Comparison of ENCODE assay signal across 8 mouse cellular contexts in genomic region chr7:126648486-126648885, GRCm38 (mm10). TPM values are rescaled to one million over a fixed set of nuclear protein-coding genes. Genes with fewer than 3 reads are reported as not detected.
DNase-seq lines count a peak whose midpoint lies in the region; ATAC-seq and TF ChIP-seq lines count a peak whose summit lies in the region.

No protein-coding gene starts in this region.

- peak overlapping the region; percentile 74 for H3K4me2 ChIP-seq in limb, embryonic 12.5 days
- H3K4me2 ChIP-seq in neural tube, embryonic 15.5 days, result peak overlapping the region; percentile 79

- TF ChIP-seq CTCF in testis, adult 2 months (IDR thresholded peaks at IDR 0.05; ENCODE audit: control insufficient read depth, insufficient read depth, insufficient replicate concordance, low read depth, low read length), result no peak

- no peak overlapping the region for H3K27ac ChIP-seq in testis, adult 2 months (ENCODE audit: control insufficient read depth, insufficient read depth, low read depth, low read length)
- no peak overlapping the region for H3K27ac ChIP-seq in limb, embryonic 12.5 days
- peak overlapping the region; percentile 96 for H3K27ac ChIP-seq in neural tube, embryonic 15.5 days (replicated peaks)

- 86% methylated on average over 4 of the region's 4 CpGs for WGBS in limb, embryonic 12.5 days
- 83% methylated on average over 4 of the region's 4 CpGs for WGBS in neural tube, embryonic 15.5 days

- ATAC-seq in cerebellum, adult (ENCODE audit: insufficient number of reproducible peaks, low FRiP score, low TSS enrichment), result no peak; the same call in 1 of the 2 replicates
- no peak for ATAC-seq in limb, embryonic 12.5 days (ENCODE audit: insufficient number of reproducible peaks, insufficient read depth, low FRiP score, low TSS enrichment, low read depth)
- ATAC-seq in neural tube, embryonic 15.5 days (ENCODE audit: low FRiP score), result no peak

- DNase-seq in cerebellum, adult 11-12 months, result peak; percentile 43
- DNase-seq in testis, postnatal 14 days (ENCODE audit: low spot score), result no peak
- no peak for DNase-seq in left cerebral cortex, postnatal 36 days (ENCODE audit: low spot score in 2 of 2)
- no peak for DNase-seq in gastrocnemius, postnatal 36 days

- peak overlapping the region; percentile 60 for H3K4me3 ChIP-seq in testis, adult 2 months (ENCODE audit: control insufficient read depth, low read depth, low read length)
- peak overlapping the region; percentile 56; the same call in 1 of the 2 replicates for H3K4me3 ChIP-seq in limb, embryonic 12.5 days (replicated peaks)
- H3K4me3 ChIP-seq in neural tube, embryonic 15.5 days (replicated peaks), result peak overlapping the region; percentile 60

- H3K9me3 ChIP-seq in limb, embryonic 12.5 days, result no peaks in the 10 kb centered on the region
- H3K9me3 ChIP-seq in neural tube, embryonic 15.5 days (replicated peaks), result no peaks in the 10 kb centered on the region

- intact Hi-C loops in left cerebral cortex, postnatal 36 days (cut with DNase I), result loop anchor here (2.0 kb wide), 1 partner anchor 46 kb away; the partner anchor contains the start of genes Bola2 and Slx1b
- intact Hi-C loops in gastrocnemius, postnatal 36 days (cut with DNase I), result no loop called here

- TF ChIP-seq POLR2A in testis, adult 2 months (IDR thresholded peaks at IDR 0.05; ENCODE audit: control insufficient read depth, low read depth, low read length), result no peak

- no peaks in the 10 kb centered on the region for H3K36me3 ChIP-seq in testis, adult 2 months (ENCODE audit: control insufficient read depth, insufficient read depth, low read length)
- H3K36me3 ChIP-seq in limb, embryonic 12.5 days, result no peaks in the 10 kb centered on the region
- no peaks in the 10 kb centered on the region for H3K36me3 ChIP-seq in neural tube, embryonic 15.5 days

- no peaks in the 10 kb centered on the region; the same call in 1 of the 2 replicates for H3K4me1 ChIP-seq in testis, adult 2 months (ENCODE audit: control insufficient read depth, insufficient read depth, low read length)
- 0 out of 2 replicates have a peak, but pooled peaks cover 10% of the 10 kb centered on the region for H3K4me1 ChIP-seq in limb, embryonic 12.5 days (replicated peaks)
- peaks cover 21% of the 10 kb centered on the region for H3K4me1 ChIP-seq in neural tube, embryonic 15.5 days

- H3K27me3 ChIP-seq in testis, adult 2 months (ENCODE audit: control insufficient read depth, insufficient read depth, low read length), result no peaks in the 10 kb centered on the region
- H3K27me3 ChIP-seq in limb, embryonic 12.5 days, result no peaks in the 10 kb centered on the region
- H3K27me3 ChIP-seq in neural tube, embryonic 15.5 days (replicated peaks), result no peaks in the 10 kb centered on the region

- H3K9ac ChIP-seq in limb, embryonic 12.5 days (replicated peaks), result no peak overlapping the region
- H3K9ac ChIP-seq in neural tube, embryonic 15.5 days (replicated peaks), result no peak overlapping the region

RNA-seq across cellular contexts. Expression of gene Sgf29, which starts 0.6 kb away (rescaled TPM):
- polyA plus RNA-seq in testis, adult 2 months (2012; rRNA removed), result 405 and 485 TPM in 2 replicates
- 47.7 and 49.1 TPM in 2 replicates for polyA plus RNA-seq in limb, embryonic 12.5 days (2016; fragmentation: Nextera tagmentation; extraction: Ambion mirVana)
- 53.2 and 64.5 TPM in 2 replicates for polyA plus RNA-seq in neural tube, embryonic 15.5 days (2015; fragmentation: Nextera tagmentation; extraction: Ambion mirVana)
- total RNA-seq in left cerebral cortex, postnatal 36 days (2021), result 10 to 100 TPM; 27.2 to 38.4 TPM
- total RNA-seq in gastrocnemius, postnatal 36 days (2021), result 10 to 100 TPM; 29.3 to 33.2 TPM

RNA-seq across cellular contexts. Expression of gene Nupr1, which starts 17.8 kb away (rescaled TPM):
- polyA plus RNA-seq in testis, adult 2 months (2012; rRNA removed), result 1.4 and 2.6 TPM in 2 replicates
- 0.28 TPM in 1 of 2 replicates, not detected in the other for polyA plus RNA-seq in limb, embryonic 12.5 days (2016; fragmentation: Nextera tagmentation; extraction: Ambion mirVana)
- 12.4 and 13.9 TPM in 2 replicates for polyA plus RNA-seq in neural tube, embryonic 15.5 days (2015; fragmentation: Nextera tagmentation; extraction: Ambion mirVana)
- total RNA-seq in left cerebral cortex, postnatal 36 days (2021), result 10 to 100 TPM; 16.6 to 17.2 TPM
- total RNA-seq in gastrocnemius, postnatal 36 days (2021), result 10 to 100 TPM in 1 of 2 experiments, 1 to 10 TPM in 1; 8.5 to 11.9 TPM

RNA-seq across cellular contexts. Expression of gene Sult1a1, which starts 27.7 kb away (rescaled TPM):
- polyA plus RNA-seq in testis, adult 2 months (2012; rRNA removed), result 5.8 and 7.1 TPM in 2 replicates
- polyA plus RNA-seq in limb, embryonic 12.5 days (2016; fragmentation: Nextera tagmentation; extraction: Ambion mirVana), result 0.83 and 1.2 TPM in 2 replicates
- 3.4 and 5.1 TPM in 2 replicates for polyA plus RNA-seq in neural tube, embryonic 15.5 days (2015; fragmentation: Nextera tagmentation; extraction: Ambion mirVana)
- total RNA-seq in left cerebral cortex, postnatal 36 days (2021), result 10 to 100 TPM in 1 of 2 experiments, 1 to 10 TPM in 1; 9.6 to 15.9 TPM
- 10 to 100 TPM; 15.7 to 21.0 TPM for total RNA-seq in gastrocnemius, postnatal 36 days (2021)

RNA-seq across cellular contexts. Expression of gene Bola2, which starts 46.7 kb away (rescaled TPM):
- polyA plus RNA-seq in testis, adult 2 months (2012; rRNA removed), result 35.7 and 38.7 TPM in 2 replicates
- polyA plus RNA-seq in limb, embryonic 12.5 days (2016; fragmentation: Nextera tagmentation; extraction: Ambion mirVana), result 145 and 156 TPM in 2 replicates
- polyA plus RNA-seq in neural tube, embryonic 15.5 days (2015; fragmentation: Nextera tagmentation; extraction: Ambion mirVana), result 131 and 154 TPM in 2 replicates
- 100 to 1,000 TPM in 1 of 2 experiments, 10 to 100 TPM in 1; 85.8 to 109 TPM for total RNA-seq in left cerebral cortex, postnatal 36 days (2021)
- 10 to 100 TPM; 29.9 to 36.8 TPM for total RNA-seq in gastrocnemius, postnatal 36 days (2021)

RNA-seq across cellular contexts. Expression of gene Slx1b, which starts 47.1 kb away (rescaled TPM):
- polyA plus RNA-seq in testis, adult 2 months (2012; rRNA removed), result 8.3 and 9.5 TPM in 2 replicates
- 14.5 and 14.7 TPM in 2 replicates for polyA plus RNA-seq in limb, embryonic 12.5 days (2016; fragmentation: Nextera tagmentation; extraction: Ambion mirVana)
- polyA plus RNA-seq in neural tube, embryonic 15.5 days (2015; fragmentation: Nextera tagmentation; extraction: Ambion mirVana), result 13.9 and 18.2 TPM in 2 replicates
- total RNA-seq in left cerebral cortex, postnatal 36 days (2021), result 10 to 100 TPM; 17.6 to 20.3 TPM
- total RNA-seq in gastrocnemius, postnatal 36 days (2021), result 1 to 10 TPM; 2.1 to 3.6 TPM
